Mouse (Mus musculus): ENCODE data around the gene Foxo3.

The Foxo3 gene

GRCm38 (mm10) chr10:42275401-42275870, 1.1 kb downstream of the Foxo3 start:
- DNase-seq: peak; percentile 76

- DNase-seq: peak in 1 of 2 experiments; percentile 66
These were observed 1.7 kb downstream of the Foxo3 start for GRCm38 (mm10) chr10:42274712-42275400.

GRCm38 (mm10) chr10:42273760-42274691, 2.5 kb downstream of the Foxo3 start:
- peak; percentile 64 to 69 for DNase-seq

- DNase-seq: no peak
These were observed 3.2 kb downstream of the Foxo3 start for GRCm38 (mm10) chr10:42273403-42273759.

- DNase-seq: peak in 1 of 2 experiments; percentile 23
These were observed 4.9 kb downstream of the Foxo3 start for GRCm38 (mm10) chr10:42271454-42272230.

GRCm38 (mm10) chr10:42270277-42271083, 6.1 kb downstream of the Foxo3 start:
- DNase-seq: no peak

GRCm38 (mm10) chr10:42269281-42270025, 7.1 kb downstream of the Foxo3 start:
- DNase-seq: peak in 1 of 2 experiments; percentile 20

- DNase-seq: peak in 1 of 2 experiments; percentile 27
These were observed 8.6 kb downstream of the Foxo3 start for GRCm38 (mm10) chr10:42267811-42268545.

DNA sequence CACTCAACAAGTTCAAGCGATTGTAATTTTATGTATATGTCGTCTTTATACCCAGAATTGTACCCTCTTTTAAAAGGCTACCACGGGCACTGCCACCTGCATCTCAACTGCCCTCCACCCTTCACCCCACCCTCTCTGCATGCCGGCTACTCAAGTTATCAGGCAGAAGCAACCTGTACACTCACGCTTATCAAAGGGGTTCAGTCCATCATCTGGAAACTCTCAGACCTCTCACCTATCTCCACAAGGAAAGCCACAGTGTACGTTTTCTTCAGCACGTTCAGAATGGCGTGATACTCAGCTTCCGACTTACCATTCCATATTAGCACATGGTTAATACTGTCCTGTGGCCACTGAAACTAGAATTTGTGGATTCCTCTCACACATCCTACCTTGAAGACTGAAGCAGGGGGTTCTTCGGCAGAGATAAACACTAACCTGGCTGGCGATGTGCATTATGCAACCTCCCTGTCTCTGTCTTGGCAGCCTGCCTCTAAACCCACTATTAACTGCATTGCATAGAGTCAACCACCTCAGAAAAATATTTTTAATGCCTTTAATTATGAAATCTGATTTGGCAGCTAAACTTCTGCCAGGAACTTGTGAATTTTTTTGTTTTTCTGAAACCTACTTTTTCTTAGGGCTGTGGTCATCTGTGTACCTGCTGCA, 11.4 kb downstream of the Foxo3 start:
- DNase-seq: peak; percentile 45 to 64

- DNase-seq: peak in 1 of 2 experiments; percentile 22
These were observed 12.4 kb downstream of the Foxo3 start for GRCm38 (mm10) chr10:42264195-42264594.

DNA sequence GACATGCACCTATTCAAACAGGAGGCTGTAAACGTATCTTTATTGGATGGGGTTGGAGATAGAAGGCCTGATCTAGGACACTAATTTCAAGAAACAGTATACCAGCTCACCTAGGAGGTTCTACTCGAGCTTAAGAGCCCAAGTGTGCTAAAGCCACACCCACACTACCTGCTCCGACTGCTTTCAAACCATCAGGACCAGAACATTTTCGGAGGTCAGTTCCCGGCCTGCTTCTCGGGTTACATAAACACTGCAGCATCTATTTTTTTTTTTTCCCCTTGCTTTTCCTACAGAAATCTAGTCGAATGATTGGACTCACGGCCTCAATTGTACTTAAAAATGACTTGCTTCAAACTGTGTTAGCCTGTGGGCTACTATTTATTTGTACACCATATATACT, 12.9 kb downstream of the Foxo3 start:
- DNase-seq: peak in 1 of 2 experiments; percentile 17

DNA sequence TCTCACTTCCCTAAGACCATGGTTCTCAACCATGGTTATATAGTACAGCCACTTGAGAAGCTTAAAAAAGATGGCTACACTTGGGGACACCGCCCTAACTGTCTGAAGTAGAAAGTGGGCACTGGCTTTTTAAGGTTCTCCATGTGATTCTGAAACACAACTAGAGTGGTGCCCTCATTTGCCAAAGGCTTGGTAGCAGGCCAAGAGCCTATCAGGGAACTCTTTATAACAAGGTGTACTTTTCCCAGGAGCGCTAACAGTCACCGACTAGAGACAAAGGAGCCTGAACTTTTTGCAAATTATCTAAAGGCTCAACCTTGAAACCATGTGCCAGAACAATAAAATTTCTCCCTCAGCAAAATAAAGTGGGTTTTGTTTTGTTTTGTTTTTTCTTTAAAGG, 14.5 kb downstream of the Foxo3 start:
- DNase-seq: no peak

- peak in 1 of 2 experiments; percentile 2 for DNase-seq
These were observed 15.5 kb downstream of the Foxo3 start for GRCm38 (mm10) chr10:42261103-42261502.

GRCm38 (mm10) chr10:42260523-42260922, 16.0 kb downstream of the Foxo3 start:
- DNase-seq: no peak

DNA sequence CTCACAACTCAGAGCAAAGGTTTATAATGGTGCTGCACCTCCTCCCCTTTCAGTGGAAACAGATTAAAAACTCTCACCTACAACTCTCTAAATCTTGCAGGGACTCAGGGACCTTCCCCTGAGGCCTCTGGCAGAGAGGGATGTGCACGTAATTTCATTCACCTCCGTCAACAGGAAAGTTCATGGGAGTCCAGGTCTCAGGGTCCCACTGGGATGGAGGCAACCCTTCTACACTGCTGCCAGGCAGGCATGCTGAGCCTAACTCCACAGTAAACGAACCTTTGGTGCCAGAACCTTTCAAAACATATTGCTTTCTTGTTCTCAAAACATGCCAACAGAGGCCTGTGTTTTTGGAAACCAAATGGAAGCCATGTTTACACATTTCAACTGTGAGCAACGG, 17.0 kb downstream of the Foxo3 start:
- DNase-seq: no peak

DNA sequence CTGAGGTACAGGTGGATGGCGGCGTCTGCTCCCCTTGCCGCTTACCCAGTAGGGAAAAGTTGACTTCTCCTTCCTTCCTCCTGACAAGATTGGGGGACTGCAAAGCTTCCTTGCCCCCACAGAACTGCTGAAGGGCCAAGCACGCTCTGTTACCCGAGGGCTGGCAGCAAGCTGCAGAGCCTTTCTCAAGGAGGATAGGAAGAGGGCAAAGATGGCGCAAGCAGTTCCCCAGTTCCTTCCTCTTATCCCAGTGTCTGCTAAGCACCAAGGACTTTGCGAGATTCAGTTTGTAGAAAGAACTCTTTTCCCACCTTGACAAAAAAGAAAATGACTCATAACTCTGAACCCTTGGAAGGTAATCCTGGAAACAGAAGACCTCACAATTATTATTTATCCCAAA, 18.6 kb downstream of the Foxo3 start:
- DNase-seq: no peak

GRCm38 (mm10) chr10:42254788-42255187, 21.8 kb downstream of the Foxo3 start:
- no peak for DNase-seq

DNA sequence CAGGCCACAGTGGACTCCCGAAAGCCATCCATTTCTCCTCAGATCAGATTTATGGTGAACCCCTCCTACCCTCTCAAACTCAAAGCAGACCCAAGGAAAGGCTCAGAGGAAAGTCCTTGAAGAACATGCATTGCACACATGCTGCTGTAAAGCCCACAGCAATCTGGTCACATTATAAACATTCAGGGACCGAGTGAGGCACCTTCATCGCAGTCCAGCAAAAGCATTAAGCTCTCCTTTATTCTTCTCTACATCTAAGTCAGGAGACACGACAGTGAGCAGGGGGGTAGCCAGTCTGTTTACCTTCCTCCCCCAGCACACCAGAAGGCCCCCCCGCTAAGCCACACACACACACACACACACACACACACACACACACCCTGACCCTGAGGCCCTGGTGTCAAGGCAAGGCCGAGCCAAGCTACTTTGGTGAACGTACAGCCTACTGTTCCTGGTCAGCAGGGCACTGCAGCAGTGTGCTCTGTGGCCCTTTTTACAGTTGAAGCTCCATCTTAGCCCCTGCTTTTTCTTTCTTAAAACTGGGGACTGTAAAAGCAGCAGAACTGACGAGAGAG, 24.7 kb downstream of the Foxo3 start:
- peak in 1 of 2 experiments; percentile 42 for DNase-seq

- peak; percentile 61 to 66 for DNase-seq
These were observed 25.4 kb downstream of the Foxo3 start for GRCm38 (mm10) chr10:42251203-42251602.

DNA sequence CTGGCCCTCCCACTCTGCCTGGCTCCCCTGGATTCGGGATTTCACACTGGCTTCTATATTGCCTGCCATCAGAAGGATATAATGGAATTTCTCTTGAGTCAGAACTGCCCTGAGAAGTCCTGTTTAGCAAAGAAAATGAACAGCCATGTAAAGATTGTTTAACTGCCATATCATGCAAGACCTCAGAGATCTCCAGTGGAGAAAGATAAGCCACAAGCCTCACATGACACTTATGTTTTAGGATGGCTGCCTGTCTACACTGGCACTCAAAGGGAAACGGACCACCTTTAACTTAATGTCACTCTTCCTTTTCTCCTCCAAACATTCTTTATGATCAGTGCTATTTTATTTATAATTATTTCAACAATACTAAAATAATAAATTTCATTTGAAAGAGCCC, 26.6 kb downstream of the Foxo3 start:
- no peak for DNase-seq

All from cerebellum, postnatal 25 days (tissue).